Mouse (Mus musculus): ENCODE data around the gene Mcts1. TPM values are rescaled to one million over a fixed set of nuclear protein-coding genes. Genes with fewer than 3 reads are reported as not detected.

The Mcts1 gene
- polyA plus RNA-seq, 1 experiment = 105 TPM

GRCm38 (mm10) chrX:38641435-38641834, 41.1 kb downstream of the Mcts1 start:
- WGBS = 38% methylated on average over 4 of the region's 4 CpGs
- Histone ChIP-seq H3K27ac (ENCODE audit: control insufficient read depth, insufficient read depth, low read depth, low read length, poor library complexity) (peak overlapping the region; percentile 27), H3K4me3 (replicated peaks; ENCODE audit: control insufficient read depth, low read depth, low read length) (no peak overlapping the region), H3K4me1 (ENCODE audit: control insufficient read depth, insufficient read depth, low read length) (no peaks in the 10 kb centered on the region)
- no peak for TF ChIP-seq POLR2A (IDR thresholded peaks at IDR 0.05; ENCODE audit: borderline replicate concordance, control insufficient read depth, low read depth, low read length)
- TF ChIP-seq CTCF (IDR thresholded peaks at IDR 0.05; ENCODE audit: control insufficient read depth, insufficient read depth, low read length) = no peak

DNA sequence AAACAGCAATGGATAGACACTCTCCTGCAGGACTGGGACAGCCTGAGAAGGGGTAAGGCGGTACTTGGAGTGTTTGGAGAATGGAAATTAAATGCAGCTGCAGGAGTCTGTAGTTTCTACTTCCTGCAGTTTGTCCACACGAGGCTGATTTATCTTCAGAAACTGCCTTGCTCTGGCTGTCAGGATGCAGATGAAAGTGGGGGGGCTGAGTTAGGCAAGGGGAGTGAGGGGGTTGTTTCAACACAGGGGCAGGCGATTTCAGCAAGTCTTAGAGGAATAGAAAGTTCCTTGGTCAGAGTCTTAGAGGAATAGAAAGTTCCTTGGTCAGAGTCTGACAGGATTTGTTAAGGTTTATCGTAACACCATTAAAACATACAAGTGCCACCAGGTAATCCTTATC, 41.8 kb downstream of the Mcts1 start:
- TF ChIP-seq POLR2A (IDR thresholded peaks at IDR 0.05; ENCODE audit: borderline replicate concordance, control insufficient read depth, low read depth, low read length) (no peak), CTCF (IDR thresholded peaks at IDR 0.05; ENCODE audit: control insufficient read depth, insufficient read depth, low read length) (no peak)
- Histone ChIP-seq H3K27ac (ENCODE audit: control insufficient read depth, insufficient read depth, low read depth, low read length, poor library complexity) (peak overlapping the region; percentile 27; the same call in 1 of the 2 replicates), H3K4me1 (ENCODE audit: control insufficient read depth, insufficient read depth, low read length) (no peaks in the 10 kb centered on the region), H3K4me3 (replicated peaks; ENCODE audit: control insufficient read depth, low read depth, low read length) (no peak overlapping the region)
- 34% methylated on average over 4 of the region's 4 CpGs for WGBS

- no peak overlapping the region for H3K27ac ChIP-seq (ENCODE audit: control insufficient read depth, insufficient read depth, low read depth, low read length, poor library complexity)
- WGBS = 44% methylated on average over 9 of the region's 9 CpGs
- TF ChIP-seq CTCF (IDR thresholded peaks at IDR 0.05; ENCODE audit: control insufficient read depth, insufficient read depth, low read length) = no peak
- no peak for TF ChIP-seq POLR2A (IDR thresholded peaks at IDR 0.05; ENCODE audit: borderline replicate concordance, control insufficient read depth, low read depth, low read length)
- no peaks in the 10 kb centered on the region for H3K4me1 ChIP-seq (ENCODE audit: control insufficient read depth, insufficient read depth, low read length)
- no peak overlapping the region for H3K4me3 ChIP-seq (replicated peaks; ENCODE audit: control insufficient read depth, low read depth, low read length)
These were observed 50.1 kb downstream of the Mcts1 start for GRCm38 (mm10) chrX:38650404-38651039.

GRCm38 (mm10) chrX:38651167-38651566, 50.8 kb downstream of the Mcts1 start:
- H3K4me3 ChIP-seq (replicated peaks; ENCODE audit: control insufficient read depth, low read depth, low read length) = no peak overlapping the region
- H3K4me1 ChIP-seq (ENCODE audit: control insufficient read depth, insufficient read depth, low read length) = no peaks in the 10 kb centered on the region
- WGBS = 57% methylated on average over 5 of the region's 7 CpGs
- TF ChIP-seq POLR2A (IDR thresholded peaks at IDR 0.05; ENCODE audit: borderline replicate concordance, control insufficient read depth, low read depth, low read length) = no peak
- no peak for TF ChIP-seq CTCF (IDR thresholded peaks at IDR 0.05; ENCODE audit: control insufficient read depth, insufficient read depth, low read length)
- no peak overlapping the region for H3K27ac ChIP-seq (ENCODE audit: control insufficient read depth, insufficient read depth, low read depth, low read length, poor library complexity)

DNA sequence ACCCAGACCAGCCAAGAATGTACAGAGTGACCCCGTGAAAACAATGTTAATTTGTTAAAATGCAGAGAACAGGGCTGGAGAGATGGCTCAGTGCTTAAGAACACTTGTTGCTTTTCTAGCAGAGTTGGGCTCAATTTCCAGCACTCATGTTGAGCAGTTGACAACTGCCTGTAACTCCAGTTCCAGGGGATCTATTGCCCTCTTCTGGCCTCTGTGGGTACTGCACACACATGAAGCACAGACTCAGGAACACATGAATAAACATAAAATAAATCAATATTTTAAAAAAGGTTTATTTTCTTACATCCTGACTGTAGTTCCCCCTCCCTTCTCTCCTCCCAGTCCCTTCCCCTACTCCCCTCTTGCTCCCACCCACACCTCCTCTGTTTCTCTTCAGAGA, 52.8 kb downstream of the Mcts1 start:
- 71% methylated on average over 1 of the region's 1 CpGs for WGBS
- TF ChIP-seq POLR2A (IDR thresholded peaks at IDR 0.05; ENCODE audit: borderline replicate concordance, control insufficient read depth, low read depth, low read length) (no peak), CTCF (IDR thresholded peaks at IDR 0.05; ENCODE audit: control insufficient read depth, insufficient read depth, low read length) (no peak; the same call in 1 of the 2 replicates)
- Histone ChIP-seq H3K4me1 (ENCODE audit: control insufficient read depth, insufficient read depth, low read length) (no peaks in the 10 kb centered on the region), H3K27ac (ENCODE audit: control insufficient read depth, insufficient read depth, low read depth, low read length, poor library complexity) (no peak overlapping the region), H3K4me3 (replicated peaks; ENCODE audit: control insufficient read depth, low read depth, low read length) (no peak overlapping the region)

DNA sequence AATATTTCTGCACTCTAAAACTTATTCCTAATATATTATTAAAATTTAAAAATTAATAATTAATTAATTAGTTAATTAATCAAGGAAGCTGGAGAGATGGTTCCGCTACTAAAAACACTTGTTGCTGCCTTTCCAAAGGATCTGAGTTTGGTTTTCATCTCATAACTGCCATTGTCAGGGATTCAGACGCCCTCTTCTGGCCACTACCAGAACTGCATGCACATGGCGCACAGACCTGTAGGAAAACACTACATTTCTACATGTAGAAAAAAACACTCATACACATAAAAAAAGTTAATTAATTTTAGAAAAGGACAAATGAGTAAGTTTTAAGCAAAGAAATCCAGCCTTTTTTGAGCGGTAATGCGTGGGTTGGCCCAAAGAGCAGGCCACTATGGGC, 54.3 kb downstream of the Mcts1 start:
- Histone ChIP-seq H3K27ac (ENCODE audit: control insufficient read depth, insufficient read depth, low read depth, low read length, poor library complexity) (no peak overlapping the region), H3K4me3 (replicated peaks; ENCODE audit: control insufficient read depth, low read depth, low read length) (no peak overlapping the region), H3K4me1 (ENCODE audit: control insufficient read depth, insufficient read depth, low read length) (no peaks in the 10 kb centered on the region)
- TF ChIP-seq CTCF (IDR thresholded peaks at IDR 0.05; ENCODE audit: control insufficient read depth, insufficient read depth, low read length) (peak; percentile 54), POLR2A (IDR thresholded peaks at IDR 0.05; ENCODE audit: borderline replicate concordance, control insufficient read depth, low read depth, low read length) (no peak)
- WGBS = 76% methylated on average over 5 of the region's 5 CpGs

- no peaks in the 10 kb centered on the region for H3K4me1 ChIP-seq (ENCODE audit: control insufficient read depth, insufficient read depth, low read length)
- TF ChIP-seq POLR2A (IDR thresholded peaks at IDR 0.05; ENCODE audit: borderline replicate concordance, control insufficient read depth, low read depth, low read length) = no peak
- TF ChIP-seq CTCF (IDR thresholded peaks at IDR 0.05; ENCODE audit: control insufficient read depth, insufficient read depth, low read length) = no peak
- no peak overlapping the region for H3K27ac ChIP-seq (ENCODE audit: control insufficient read depth, insufficient read depth, low read depth, low read length, poor library complexity)
- no peak overlapping the region for H3K4me3 ChIP-seq (replicated peaks; ENCODE audit: control insufficient read depth, low read depth, low read length)
- 63% methylated on average over 4 of the region's 4 CpGs for WGBS
These were observed 56.0 kb downstream of the Mcts1 start for GRCm38 (mm10) chrX:38656206-38656883.

Other genes starting within 250 kb of the Mcts1 start
- 10.5 and 35.6 TPM in 2 replicates for gene Lamp2, start 144.1 kb upstream of the Mcts1 start, polyA plus RNA-seq (2011; ENCODE audit: insufficient read depth, insufficient read length, low replicate concordance, missing spikeins)
- 4.7 and 26.5 TPM in 2 replicates for gene Cul4b, start 24.4 kb upstream of the Mcts1 start, polyA plus RNA-seq (2011; ENCODE audit: insufficient read depth, insufficient read length, low replicate concordance, missing spikeins)
- gene C1galt1c1, start 34.5 kb downstream of the Mcts1 start, polyA plus RNA-seq (2011; ENCODE audit: insufficient read depth, insufficient read length, low replicate concordance, missing spikeins) = 5.8 and 8.0 TPM in 2 replicates
- gene 6030498E09Rik, start 172.1 kb downstream of the Mcts1 start, polyA plus RNA-seq (2011; ENCODE audit: insufficient read depth, insufficient read length, low replicate concordance, missing spikeins) = not detected in 2 replicates

Data from bone marrow, adult 2 months (tissue).